Mouse (Mus musculus) heart, postnatal 0 days (tissue): ENCODE data around the gene Ppat.

Experiments used
- CTCF ChIP-seq: IDR thresholded peaks from 2 replicates; pipeline ENCODE4 v1.5.1; 2016; ENCODE audit warnings: antibody characterized with exemption, control low read depth, low read depth
- EP300 ChIP-seq: IDR thresholded peaks from 2 replicates; pipeline ENCODE4 v1.6.1; 2016; ENCODE audit warnings: antibody characterized with exemption, low read depth

- TF ChIP-seq EP300 (no peak), CTCF (no peak)
Measured at GRCm38 (mm10) chr5:76993174-76993814, 41.9 kb upstream of the Ppat start.
